In genomic region chr1:87706361-87706760, GRCm38 (mm10) we compare ENCODE assay signal across 21 mouse cellular contexts. TPM values are rescaled to one million over a fixed set of nuclear protein-coding genes. Genes with fewer than 3 reads are reported as not detected.
DNase-seq lines count a peak whose midpoint lies in the region; ATAC-seq lines count a peak whose summit lies in the region.
"Had no signal": no experiment of that assay in that cellular context is flagged by ENCODE, and none has a peak within 500 bp of the region (broad histone marks: within the 10 kb centered on the region; RNA-seq: fewer than 3 reads in every experiment).

No protein-coding gene starts in this region.

- H3K36me3 ChIP-seq in heart, embryonic 10.5 days = peaks cover 6% of the 10 kb centered on the region; the same call in 1 of the 2 replicates
- H3K36me3 ChIP-seq in liver, embryonic 12.5 days = peaks cover 65% of the 10 kb centered on the region
- H3K36me3 ChIP-seq: heart, embryonic 15.5 days had no signal

- peaks cover 12% of the 10 kb centered on the region; the same call in 1 of the 2 replicates for H3K4me1 ChIP-seq in heart, embryonic 10.5 days
- H3K4me1 ChIP-seq in liver, embryonic 12.5 days = peaks cover 62% of the 10 kb centered on the region
- H3K4me1 ChIP-seq: heart, embryonic 15.5 days had no signal

- H3K9me3 ChIP-seq in heart, embryonic 10.5 days = no peaks in the 10 kb centered on the region
- no peaks in the 10 kb centered on the region for H3K9me3 ChIP-seq in liver, embryonic 12.5 days (replicated peaks)
- H3K9me3 ChIP-seq: heart, embryonic 15.5 days had no signal

- H3K9ac ChIP-seq in liver, embryonic 12.5 days = peak overlapping the region; percentile 30; the same call in 1 of the 2 replicates
- H3K9ac ChIP-seq: forebrain, embryonic 13.5 days; heart, embryonic 15.5 days; hindbrain, embryonic 14.5 days had no signal

- peak; percentile 97 for ATAC-seq in liver, embryonic 12.5 days
- peak; percentile 42 for ATAC-seq in megakaryocyte-erythroid progenitor cell, adult 5-6 weeks (replicated peaks; ENCODE audit: low FRiP score, low TSS enrichment, poor library complexity, severe bottlenecking)
- ATAC-seq: forebrain, embryonic 13.5 days; intestine, postnatal 0 days had no signal

- H3K27ac ChIP-seq in heart, embryonic 10.5 days = no peak overlapping the region
- H3K27ac ChIP-seq in liver, embryonic 12.5 days = peak overlapping the region; percentile 92
- H3K27ac ChIP-seq: forebrain, embryonic 13.5 days; heart, embryonic 15.5 days; hindbrain, embryonic 14.5 days had no signal

- 74% methylated on average over 3 of the region's 3 CpGs for WGBS in heart, embryonic 10.5 days
- WGBS in liver, embryonic 12.5 days (ENCODE audit: insufficient replicate concordance) = 65% methylated on average over 3 of the region's 3 CpGs

- H3K27me3 ChIP-seq in heart, embryonic 10.5 days (ENCODE audit: insufficient read depth, poor library complexity, severe bottlenecking) = no peaks in the 10 kb centered on the region; the same call in 1 of the 2 replicates
- H3K27me3 ChIP-seq in liver, embryonic 12.5 days (replicated peaks) = no peaks in the 10 kb centered on the region
- H3K27me3 ChIP-seq: forebrain, embryonic 13.5 days; heart, embryonic 15.5 days had no signal

- H3K4me3 ChIP-seq in heart, embryonic 10.5 days = no peak overlapping the region
- H3K4me3 ChIP-seq in liver, embryonic 12.5 days = no peak overlapping the region
- H3K4me3 ChIP-seq: forebrain, embryonic 13.5 days; heart, embryonic 15.5 days had no signal

- peak overlapping the region; percentile 19; the same call in 1 of the 2 replicates for H3K4me2 ChIP-seq in liver, embryonic 12.5 days
- H3K4me2 ChIP-seq: forebrain, embryonic 13.5 days; heart, embryonic 15.5 days; hindbrain, embryonic 14.5 days; midbrain, embryonic 11.5 days had no signal

- peak; percentile 80 for DNase-seq in heart, embryonic 10.5 days (ENCODE audit: low spot score)
- DNase-seq in heart, adult 11 months = no peak
- DNase-seq in spleen, adult 12 weeks (ENCODE audit: low spot score) = peak; percentile 38
- DNase-seq in spleen, adult 18-20 months = no peak
- no peak for DNase-seq in left cerebral cortex, adult 11 months (ENCODE audit: low spot score)
- no peak for DNase-seq in right cerebral cortex, postnatal 36 days (ENCODE audit: low spot score in 2 of 2)
- DNase-seq: adrenal gland, postnatal 14 days; cerebellum, adult 11 months; cerebellum, postnatal 10 days; heart, postnatal 4 days; kidney, postnatal 4 days; lung, adult 18-20 months; lung, postnatal 10 days; thymus, postnatal 14 days had no signal

RNA-seq across cellular contexts. Expression of gene Atg16l1, which starts 49.3 kb away (rescaled TPM):
- 32.1 and 33.5 TPM in 2 replicates for polyA plus RNA-seq in heart, embryonic 10.5 days (2016; fragmentation: Nextera tagmentation; extraction: Ambion mirVana)
- polyA plus RNA-seq in liver, embryonic 12.5 days (2016; fragmentation: Nextera tagmentation; extraction: Ambion mirVana) = 19.5 and 21.9 TPM in 2 replicates
- 43.1 and 47.6 TPM in 2 replicates for total RNA-seq in megakaryocyte-erythroid progenitor cell, adult 5-6 weeks (2014; fragmentation: Nextera tagmentation)
- 58.1 and 59.8 TPM in 2 replicates for total RNA-seq in megakaryocyte-erythroid progenitor cell, adult 5-6 weeks (2017)

Comparison
In these comparisons a context has a peak if more than half of its experiments do, and no peak if none do; other contexts are left out.
1. DNase-seq: peak in heart, embryonic 10.5 days (single experiment) and spleen, adult 12 weeks (single experiment); none in heart, adult 11 months (single experiment), spleen, adult 18-20 months (0 of 2), left cerebral cortex, adult 11 months (single experiment) and right cerebral cortex, postnatal 36 days (0 of 2).